Mouse (Mus musculus): Measurements from ENCODE around the gene Wdr83os. TPM values are rescaled to one million over a fixed set of nuclear protein-coding genes. Genes with fewer than 3 reads are reported as not detected.
"Not testable (repeated sequence)": the region's sequence is repeated elsewhere in the genome, so short reads cannot be mapped to it uniquely, and the experiment has no call there.

Gene Wdr83os
- polyA plus RNA-seq, 1 experiment from 2014 or later, result 123 TPM

DNA sequence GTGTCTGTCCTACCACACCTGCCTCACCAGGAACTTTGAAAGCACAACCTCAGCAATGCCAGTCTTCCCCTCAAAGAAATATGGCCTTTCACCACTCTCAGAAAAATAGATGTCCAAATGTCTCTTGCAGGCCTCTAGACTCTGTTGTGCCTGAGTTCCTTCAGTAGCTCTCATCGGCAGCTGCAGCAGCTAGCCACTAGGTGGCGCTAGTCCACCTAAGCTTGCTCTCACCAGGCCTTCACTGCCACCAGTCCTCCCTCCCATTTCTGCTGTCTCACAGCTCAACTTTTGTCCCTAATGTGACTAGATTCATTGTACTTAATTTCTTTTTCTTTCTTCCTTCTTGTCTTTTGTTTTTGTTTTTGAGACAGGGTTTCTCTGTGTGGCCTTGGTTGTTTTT, 3.5 kb upstream of the Wdr83os start:
- Histone ChIP-seq H3K4me1 (replicated peaks; ENCODE audit: control insufficient read depth, insufficient read depth, low read length) (no peaks in the 10 kb centered on the region; the same call in 1 of the 2 replicates), H3K4me3 (ENCODE audit: low read depth, low read length) (no peak overlapping the region), H3K27me3 (ENCODE audit: control insufficient read depth, insufficient read depth, low read length) (no peaks in the 10 kb centered on the region), H3K9ac (ENCODE audit: low read depth, low read length) (no peak overlapping the region), H3K4me2 (replicated peaks; ENCODE audit: low read depth, low read length) (no peak overlapping the region), H3K27ac (ENCODE audit: low read depth, low read length) (no peak overlapping the region), H3K36me3 (ENCODE audit: control insufficient read depth, insufficient read depth, low read length) (peaks cover 6% of the 10 kb centered on the region; the same call in 1 of the 2 replicates), H3K9me3 (ENCODE audit: control insufficient read depth, low read length) (no peaks in the 10 kb centered on the region)
- 2% methylated on average over 2 of the region's 2 CpGs for WGBS
- DNase-seq (ENCODE audit: low spot score) (peak; percentile 91), ATAC-seq (ENCODE audit: low FRiP score) (no peak)

DNA sequence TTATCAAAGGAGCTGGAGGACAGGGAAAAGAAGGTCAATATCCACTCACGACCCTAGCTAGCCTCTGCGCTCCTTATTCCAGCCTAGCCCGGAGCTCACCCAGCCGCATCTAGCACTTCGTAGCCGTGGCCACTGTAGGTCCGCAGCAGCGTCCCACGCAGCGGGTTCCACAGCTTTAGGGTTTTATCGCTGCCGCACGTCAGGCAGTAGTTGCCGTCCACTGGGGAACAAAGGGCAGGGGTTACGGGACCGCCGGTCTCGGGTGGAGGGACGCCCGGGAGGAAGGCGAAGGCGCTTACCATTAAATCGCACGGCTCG, 367 bp upstream of the Wdr83os start:
- ATAC-seq (ENCODE audit: low FRiP score), result no peak
- Histone ChIP-seq H3K9ac (ENCODE audit: low read depth, low read length) (peak overlapping the region; percentile 94), H3K4me2 (replicated peaks; ENCODE audit: low read depth, low read length) (peak overlapping the region; percentile 91), H3K4me3 (ENCODE audit: low read depth, low read length) (peak overlapping the region; percentile 92), H3K27me3 (ENCODE audit: control insufficient read depth, insufficient read depth, low read length) (no peaks in the 10 kb centered on the region), H3K27ac (ENCODE audit: low read depth, low read length) (peak overlapping the region; percentile 42), H3K9me3 (ENCODE audit: control insufficient read depth, low read length) (no peaks in the 10 kb centered on the region), H3K4me1 (replicated peaks; ENCODE audit: control insufficient read depth, insufficient read depth, low read length) (peaks cover 3% of the 10 kb centered on the region; the same call in 1 of the 2 replicates), H3K36me3 (ENCODE audit: control insufficient read depth, insufficient read depth, low read length) (peaks cover 4% of the 10 kb centered on the region; the same call in 1 of the 2 replicates)
- no peak for DNase-seq (ENCODE audit: low spot score)
- WGBS, result 1% methylated on average over 25 of the region's 25 CpGs

DNA sequence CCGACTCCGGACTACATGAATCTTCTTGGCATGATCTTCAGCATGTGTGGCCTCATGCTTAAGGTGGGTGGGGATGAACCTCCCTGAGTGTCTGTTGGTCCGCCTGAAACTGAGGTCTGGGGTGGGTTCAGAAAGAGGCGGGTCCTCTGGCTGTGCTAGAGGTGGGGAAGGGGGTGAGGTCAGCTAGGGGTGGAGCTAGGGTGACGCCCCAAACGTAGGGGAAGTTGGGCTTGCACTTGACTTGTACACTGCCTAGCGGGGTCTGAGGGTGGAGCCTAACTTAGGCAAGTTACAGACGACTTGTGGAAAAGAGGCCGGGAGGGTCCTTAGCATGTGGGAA, 646 bp downstream of the Wdr83os start, which contains the start of gene Wdr83:
Gene Wdr83 (minus strand): TSS at position 91 of the 340 bp plus-strand sequence.
- Histone ChIP-seq H3K36me3 (ENCODE audit: control insufficient read depth, insufficient read depth, low read length) (no peaks in the 10 kb centered on the region), H3K4me1 (replicated peaks; ENCODE audit: control insufficient read depth, insufficient read depth, low read length) (peaks cover 3% of the 10 kb centered on the region; the same call in 1 of the 2 replicates), H3K4me3 (ENCODE audit: low read depth, low read length) (peak within 1 kb of the TSS; percentile 92), H3K27ac (ENCODE audit: low read depth, low read length) (peak within 1 kb of the TSS; percentile 42), H3K9ac (ENCODE audit: low read depth, low read length) (peak within 1 kb of the TSS; percentile 94), H3K9me3 (ENCODE audit: control insufficient read depth, low read length) (no peaks in the 10 kb centered on the region), H3K4me2 (replicated peaks; ENCODE audit: low read depth, low read length) (peak within 1 kb of the TSS; percentile 91), H3K27me3 (ENCODE audit: control insufficient read depth, insufficient read depth, low read length) (no peaks in the 10 kb centered on the region)
- ATAC-seq (ENCODE audit: low FRiP score) (peak; percentile 31; the same call in 1 of the 2 replicates), DNase-seq (ENCODE audit: low spot score) (peak; percentile 29)
- WGBS, result 3% methylated on average over 9 of the region's 9 CpGs

DNA sequence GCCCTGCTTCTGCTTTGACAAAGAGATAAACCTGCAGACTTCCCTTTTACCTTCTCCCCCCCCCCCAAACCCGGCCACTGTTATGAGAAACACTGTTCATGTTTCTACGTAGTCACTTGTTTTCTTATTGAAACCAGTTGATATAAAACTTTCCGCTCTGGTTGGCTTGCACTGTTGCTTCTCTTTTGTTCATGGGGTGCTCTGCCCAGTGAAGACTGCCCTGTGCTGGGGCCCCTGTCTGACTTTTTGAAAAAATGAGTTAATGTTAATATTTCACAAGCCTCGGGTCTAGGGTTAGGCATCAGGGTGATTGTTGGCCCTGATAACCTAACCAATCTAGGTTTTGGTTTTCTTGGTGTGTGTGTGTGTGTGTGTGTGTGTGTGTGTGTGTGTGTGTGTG, 1.6 kb downstream of the Wdr83os start:
- H3K9me3 ChIP-seq (ENCODE audit: control insufficient read depth, low read length); H3K4me1 ChIP-seq (replicated peaks; ENCODE audit: control insufficient read depth, insufficient read depth, low read length); H3K9ac ChIP-seq (ENCODE audit: low read depth, low read length); H3K27me3 ChIP-seq (ENCODE audit: control insufficient read depth, insufficient read depth, low read length); ATAC-seq (ENCODE audit: low FRiP score); H3K36me3 ChIP-seq (ENCODE audit: control insufficient read depth, insufficient read depth, low read length); H3K4me2 ChIP-seq (replicated peaks; ENCODE audit: low read depth, low read length); DNase-seq (ENCODE audit: low spot score); H3K4me3 ChIP-seq (ENCODE audit: low read depth, low read length); H3K27ac ChIP-seq (ENCODE audit: low read depth, low read length): not testable (repeated sequence)
- WGBS, result 92% methylated on average over 4 of the region's 4 CpGs

DNA sequence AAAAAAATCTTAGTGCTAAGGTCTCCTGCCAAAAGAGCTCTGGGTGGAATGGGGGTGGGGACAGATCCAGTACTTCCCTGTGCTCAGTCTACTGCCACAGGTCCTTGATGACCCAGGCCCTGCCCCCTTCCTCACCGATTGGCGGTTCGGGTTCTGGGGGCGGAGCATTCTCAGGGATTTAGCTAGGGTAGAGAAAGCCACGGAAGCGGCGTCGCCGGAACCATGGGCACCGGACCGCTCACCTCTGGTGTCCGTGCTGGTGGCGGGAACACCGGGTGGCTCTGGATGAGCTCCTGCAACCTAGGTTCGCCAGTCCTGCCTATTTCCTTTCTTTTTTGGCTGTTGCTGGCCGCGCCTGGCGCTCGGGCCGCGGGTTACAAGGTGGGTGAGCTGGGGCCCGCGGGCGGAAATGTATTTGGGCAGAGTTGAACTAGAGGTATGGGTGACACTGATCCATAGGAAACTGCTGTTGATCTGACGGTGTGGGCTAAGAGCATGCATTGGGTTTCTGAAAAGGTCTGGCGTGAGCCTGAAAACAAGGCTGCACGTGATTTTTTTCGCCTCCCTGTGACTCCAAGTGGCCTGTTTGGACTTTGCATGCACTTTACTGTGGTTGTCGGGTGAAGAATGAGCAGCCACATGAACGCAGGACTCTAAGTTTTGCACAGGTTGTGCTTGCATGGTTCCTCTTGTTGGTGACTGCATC, 2.7 kb downstream of the Wdr83os start, which contains the start of gene Man2b1:
Gene Man2b1 (plus strand): TSS at position 163 of the 706 bp plus-strand sequence.
- Histone ChIP-seq H3K36me3 (ENCODE audit: control insufficient read depth, insufficient read depth, low read length) (no peaks in the 10 kb centered on the region), H3K4me3 (ENCODE audit: low read depth, low read length) (peak within 1 kb of the TSS; percentile 49), H3K27ac (ENCODE audit: low read depth, low read length) (no peak within 1 kb of the TSS), H3K4me2 (replicated peaks; ENCODE audit: low read depth, low read length) (peak within 1 kb of the TSS; percentile 83), H3K9me3 (ENCODE audit: control insufficient read depth, low read length) (no peaks in the 10 kb centered on the region), H3K4me1 (replicated peaks; ENCODE audit: control insufficient read depth, insufficient read depth, low read length) (peaks cover 3% of the 10 kb centered on the region; the same call in 1 of the 2 replicates), H3K27me3 (ENCODE audit: control insufficient read depth, insufficient read depth, low read length) (no peaks in the 10 kb centered on the region), H3K9ac (ENCODE audit: low read depth, low read length) (peak within 1 kb of the TSS; percentile 49)
- DNase-seq (ENCODE audit: low spot score) (peak; percentile 77), ATAC-seq (ENCODE audit: low FRiP score) (peak; percentile 73)
- 2% methylated on average over 30 of the region's 30 CpGs for WGBS

DNA sequence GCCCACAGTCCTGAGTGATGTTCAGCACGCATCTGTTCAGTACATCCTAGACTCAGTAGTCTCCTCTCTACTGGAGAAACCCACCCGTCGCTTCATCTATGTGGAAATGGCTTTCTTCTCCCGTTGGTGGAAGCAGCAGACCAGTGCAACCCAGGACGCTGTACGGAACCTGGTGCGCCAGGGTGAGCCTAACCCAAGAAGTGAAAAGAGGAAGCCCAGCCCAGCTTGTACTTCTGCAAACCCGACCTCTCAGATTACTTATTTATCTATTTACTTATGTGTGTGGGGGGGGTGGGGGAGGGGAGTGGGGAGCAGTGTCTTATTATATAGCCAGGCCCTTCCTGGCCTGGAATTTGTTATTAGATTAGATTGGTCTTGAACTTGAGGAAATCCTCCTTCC, 4.1 kb downstream of the Wdr83os start:
- Histone ChIP-seq H3K4me3 (ENCODE audit: low read depth, low read length) (no peak overlapping the region), H3K36me3 (ENCODE audit: control insufficient read depth, insufficient read depth, low read length) (no peaks in the 10 kb centered on the region), H3K4me2 (replicated peaks; ENCODE audit: low read depth, low read length) (no peak overlapping the region), H3K4me1 (replicated peaks; ENCODE audit: control insufficient read depth, insufficient read depth, low read length) (peaks cover 3% of the 10 kb centered on the region; the same call in 1 of the 2 replicates), H3K27ac (ENCODE audit: low read depth, low read length) (no peak overlapping the region), H3K9me3 (ENCODE audit: control insufficient read depth, low read length) (no peaks in the 10 kb centered on the region), H3K27me3 (ENCODE audit: control insufficient read depth, insufficient read depth, low read length) (no peaks in the 10 kb centered on the region), H3K9ac (ENCODE audit: low read depth, low read length) (no peak overlapping the region)
- no peak for ATAC-seq (ENCODE audit: low FRiP score)
- WGBS, result 87% methylated on average over 8 of the region's 8 CpGs
- DNase-seq (ENCODE audit: low spot score), result no peak

DNA sequence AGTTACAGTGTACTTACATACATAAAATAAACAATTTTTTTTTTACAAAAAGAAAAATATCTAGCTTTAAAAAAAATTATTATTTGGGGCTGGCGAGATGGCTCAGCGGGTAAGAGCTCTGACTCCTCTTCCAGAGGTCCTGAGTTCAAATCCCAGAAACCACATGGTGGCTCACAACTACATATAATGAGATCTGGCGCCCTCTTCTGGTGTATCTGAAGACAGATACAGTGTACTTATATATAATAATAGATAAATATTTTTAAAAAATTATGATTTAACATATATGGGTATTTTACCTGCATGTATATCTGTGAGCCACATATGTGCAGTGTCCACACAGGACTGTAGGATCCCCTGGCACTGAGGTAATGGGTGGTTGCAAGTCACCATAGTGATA, 5.7 kb downstream of the Wdr83os start:
- DNase-seq (ENCODE audit: low spot score) (no peak), ATAC-seq (ENCODE audit: low FRiP score) (no peak)
- Histone ChIP-seq H3K4me3 (ENCODE audit: low read depth, low read length) (no peak overlapping the region), H3K27me3 (ENCODE audit: control insufficient read depth, insufficient read depth, low read length) (no peaks in the 10 kb centered on the region), H3K9me3 (ENCODE audit: control insufficient read depth, low read length) (no peaks in the 10 kb centered on the region), H3K27ac (ENCODE audit: low read depth, low read length) (no peak overlapping the region), H3K36me3 (ENCODE audit: control insufficient read depth, insufficient read depth, low read length) (no peaks in the 10 kb centered on the region), H3K9ac (ENCODE audit: low read depth, low read length) (no peak overlapping the region), H3K4me1 (replicated peaks; ENCODE audit: control insufficient read depth, insufficient read depth, low read length) (0 out of 2 replicates have a peak, but pooled peaks cover 3% of the 10 kb centered on the region), H3K4me2 (replicated peaks; ENCODE audit: low read depth, low read length) (no peak overlapping the region)
- WGBS, result 83% methylated on average over 3 of the region's 3 CpGs

DNA sequence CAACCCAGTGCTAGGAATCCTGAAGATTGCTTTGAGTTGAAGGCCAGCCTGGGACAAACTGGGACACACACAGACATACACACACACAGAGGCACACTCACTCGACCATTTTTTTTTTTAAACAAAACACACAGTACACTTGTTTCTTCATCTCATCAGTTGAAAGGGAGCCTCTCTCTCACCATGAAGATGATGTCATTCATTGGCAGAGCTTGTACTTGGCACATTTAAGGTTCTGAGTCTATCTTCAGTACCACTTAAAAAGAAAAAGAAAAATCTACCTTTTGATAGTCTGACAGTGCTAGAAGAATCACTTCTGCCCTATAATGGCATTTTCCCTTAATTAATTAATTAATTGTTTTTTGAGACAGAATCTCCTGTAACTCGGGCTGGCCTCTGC, 8.2 kb downstream of the Wdr83os start:
- DNase-seq (ENCODE audit: low spot score) (no peak), ATAC-seq (ENCODE audit: low FRiP score) (no peak)
- Histone ChIP-seq H3K36me3 (ENCODE audit: control insufficient read depth, insufficient read depth, low read length) (no peaks in the 10 kb centered on the region), H3K9me3 (ENCODE audit: control insufficient read depth, low read length) (no peaks in the 10 kb centered on the region), H3K4me2 (replicated peaks; ENCODE audit: low read depth, low read length) (no peak overlapping the region), H3K27me3 (ENCODE audit: control insufficient read depth, insufficient read depth, low read length) (no peaks in the 10 kb centered on the region), H3K4me1 (replicated peaks; ENCODE audit: control insufficient read depth, insufficient read depth, low read length) (0 out of 2 replicates have a peak, but pooled peaks cover 2% of the 10 kb centered on the region), H3K27ac (ENCODE audit: low read depth, low read length) (no peak overlapping the region), H3K4me3 (ENCODE audit: low read depth, low read length) (no peak overlapping the region), H3K9ac (ENCODE audit: low read depth, low read length) (no peak overlapping the region)
- 79% methylated on average over 2 of the region's 2 CpGs for WGBS

DNA sequence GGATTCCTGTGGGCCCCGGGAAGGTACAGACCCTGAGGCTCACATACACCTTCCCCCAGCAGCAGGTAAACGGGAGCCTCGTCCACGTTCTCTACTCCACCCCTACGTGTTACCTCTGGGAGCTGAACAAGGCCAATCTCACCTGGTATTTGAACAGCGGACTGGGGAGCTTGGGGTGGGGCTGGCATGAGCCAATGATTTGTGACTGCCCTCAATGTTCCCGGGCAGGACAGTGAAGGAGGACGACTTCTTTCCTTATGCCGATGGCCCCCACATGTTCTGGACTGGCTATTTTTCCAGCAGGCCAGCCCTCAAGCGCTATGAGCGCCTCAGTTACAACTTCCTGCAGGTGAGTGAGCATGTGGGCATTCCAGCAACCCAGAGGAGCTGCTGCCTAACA, 10.3 kb downstream of the Wdr83os start:
- Histone ChIP-seq H3K27ac (ENCODE audit: low read depth, low read length) (no peak overlapping the region), H3K9me3 (ENCODE audit: control insufficient read depth, low read length) (no peaks in the 10 kb centered on the region), H3K4me2 (replicated peaks; ENCODE audit: low read depth, low read length) (no peak overlapping the region), H3K36me3 (ENCODE audit: control insufficient read depth, insufficient read depth, low read length) (no peaks in the 10 kb centered on the region), H3K4me1 (replicated peaks; ENCODE audit: control insufficient read depth, insufficient read depth, low read length) (no peaks in the 10 kb centered on the region), H3K27me3 (ENCODE audit: control insufficient read depth, insufficient read depth, low read length) (no peaks in the 10 kb centered on the region), H3K9ac (ENCODE audit: low read depth, low read length) (no peak overlapping the region), H3K4me3 (ENCODE audit: low read depth, low read length) (no peak overlapping the region)
- ATAC-seq (ENCODE audit: low FRiP score), result no peak
- WGBS, result 93% methylated on average over 11 of the region's 11 CpGs
- no peak for DNase-seq (ENCODE audit: low spot score)

Data from hindbrain, embryonic 11.5 days (tissue).